Mouse (Mus musculus): ENCODE data around the gene Cldn7.

Gene Cldn7

DNA sequence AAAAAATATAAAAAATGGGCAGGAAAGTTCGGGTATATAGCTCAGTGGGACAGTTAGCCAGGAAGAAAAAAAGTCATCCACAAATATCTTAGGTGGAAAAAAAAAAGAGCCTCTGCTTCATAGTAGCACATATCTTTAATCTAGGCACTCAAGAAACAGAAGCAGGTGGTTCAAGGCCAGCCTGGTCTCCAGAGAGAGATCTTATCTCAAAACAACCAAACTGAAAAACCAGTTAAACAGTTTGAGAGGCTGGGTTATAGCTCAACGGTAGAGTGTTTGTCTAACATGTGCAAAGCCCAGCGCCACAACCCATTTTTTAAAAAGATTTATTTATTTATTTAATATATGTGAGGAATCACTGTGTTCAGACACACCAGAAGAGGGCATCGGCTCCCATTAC lies 31.5 kb upstream of the Cldn7 start:
- in situ Hi-C loops (cut with MboI; ENCODE audit: low sequenced_read_pairs), result no loop called here

- in situ Hi-C loops (cut with MboI; ENCODE audit: low sequenced_read_pairs), result no loop called here
These were observed 30.4 kb upstream of the Cldn7 start for GRCm38 (mm10) chr11:69934169-69934568.

DNA sequence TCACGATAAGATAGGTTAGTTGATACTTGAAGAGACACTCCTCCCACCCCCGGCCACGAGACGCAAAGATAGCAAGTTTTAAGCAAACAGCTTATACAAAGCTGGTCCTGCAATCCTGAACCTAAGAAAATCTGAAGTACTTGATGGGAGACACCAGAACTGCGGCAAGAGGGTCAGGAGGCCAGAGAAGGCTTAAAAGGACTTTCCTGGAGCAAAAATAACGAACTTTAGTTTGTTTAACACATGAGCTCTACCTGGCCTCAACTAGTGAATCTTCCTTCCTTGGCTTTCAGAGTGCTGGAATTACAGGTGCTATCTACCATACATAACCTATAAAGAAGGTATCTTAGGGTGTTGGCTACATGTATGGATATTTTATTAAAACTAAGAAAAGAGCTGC lies 29.9 kb upstream of the Cldn7 start:
- in situ Hi-C loops (cut with MboI; ENCODE audit: low sequenced_read_pairs), result no loop called here

- in situ Hi-C loops (cut with MboI; ENCODE audit: low sequenced_read_pairs), result no loop called here
These were observed 29.3 kb upstream of the Cldn7 start, which contains the start of gene Ybx2 for GRCm38 (mm10) chr11:69935137-69935879. TSS of gene Ybx2 (plus strand) at chr11:69935796.

DNA sequence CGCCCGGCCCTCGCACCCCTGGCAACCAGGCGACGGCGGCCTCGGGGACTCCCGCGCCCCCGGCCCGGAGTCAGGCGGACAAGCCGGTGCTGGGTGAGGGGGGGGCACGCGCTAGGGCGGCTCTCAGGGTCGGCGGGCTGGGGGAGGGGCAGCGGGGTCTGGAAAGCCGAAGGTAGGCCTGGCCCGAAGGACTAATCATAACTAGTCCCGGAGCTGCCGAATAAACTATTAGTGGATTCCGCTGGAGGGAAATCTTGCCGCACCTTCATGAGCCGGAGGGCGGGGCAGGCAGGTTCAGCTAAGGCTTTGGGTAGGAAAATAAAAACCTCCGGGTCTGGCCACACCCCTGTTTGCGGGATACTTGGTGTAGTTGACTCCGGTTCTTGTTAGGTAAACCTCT lies 28.4 kb upstream of the Cldn7 start:
- in situ Hi-C loops (cut with MboI; ENCODE audit: low sequenced_read_pairs), result no loop called here

- in situ Hi-C loops (cut with MboI; ENCODE audit: low sequenced_read_pairs), result no loop called here
These were observed 27.7 kb upstream of the Cldn7 start for GRCm38 (mm10) chr11:69936714-69937347.

- in situ Hi-C loops (cut with MboI; ENCODE audit: low sequenced_read_pairs), result no loop called here
These were observed 27.2 kb upstream of the Cldn7 start for GRCm38 (mm10) chr11:69937385-69937784.

- in situ Hi-C loops (cut with MboI; ENCODE audit: low sequenced_read_pairs), result no loop called here
These were observed 26.7 kb upstream of the Cldn7 start for GRCm38 (mm10) chr11:69937834-69938233.

DNA sequence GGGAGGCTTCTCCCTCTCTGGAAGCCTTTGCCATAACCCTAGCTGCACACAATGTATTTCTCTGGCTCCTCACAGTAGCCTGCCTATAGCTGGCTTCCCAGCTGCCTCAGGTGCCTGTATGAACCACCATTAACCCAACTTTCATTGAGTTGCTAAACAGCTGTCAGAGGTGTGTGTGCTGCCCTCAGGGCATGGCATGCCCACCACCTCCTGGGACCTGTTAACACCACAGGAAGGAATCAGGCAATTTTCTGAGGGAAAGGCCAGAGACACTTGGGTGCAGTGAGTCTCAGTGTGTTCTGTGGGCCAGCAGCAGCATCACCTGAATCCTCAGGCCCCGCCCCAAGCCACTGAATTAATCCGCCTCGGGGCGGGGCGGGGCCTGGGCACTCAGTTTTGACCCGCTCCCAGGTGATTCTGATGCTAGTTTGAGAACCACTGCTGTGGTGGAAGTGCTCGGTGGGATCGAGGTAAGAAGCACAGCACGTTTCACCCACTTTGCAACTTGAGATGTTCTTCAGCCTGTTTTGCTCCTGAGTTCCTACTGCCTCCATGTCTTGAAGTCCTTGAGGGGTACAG lies 26.1 kb upstream of the Cldn7 start:
- in situ Hi-C loops (cut with MboI; ENCODE audit: low sequenced_read_pairs), result no loop called here

- in situ Hi-C loops (cut with MboI; ENCODE audit: low sequenced_read_pairs), result no loop called here
These were observed 25.4 kb upstream of the Cldn7 start for GRCm38 (mm10) chr11:69939181-69939580.

GRCm38 (mm10) chr11:69939731-69940130 lies 24.8 kb upstream of the Cldn7 start:
- in situ Hi-C loops (cut with MboI; ENCODE audit: low sequenced_read_pairs), result no loop called here

- in situ Hi-C loops (cut with MboI; ENCODE audit: low sequenced_read_pairs), result no loop called here
These were observed 23.6 kb upstream of the Cldn7 start for GRCm38 (mm10) chr11:69940962-69941361.

GRCm38 (mm10) chr11:69945216-69945615 lies 19.4 kb upstream of the Cldn7 start:
- in situ Hi-C loops (cut with MboI; ENCODE audit: low sequenced_read_pairs), result no loop called here

DNA sequence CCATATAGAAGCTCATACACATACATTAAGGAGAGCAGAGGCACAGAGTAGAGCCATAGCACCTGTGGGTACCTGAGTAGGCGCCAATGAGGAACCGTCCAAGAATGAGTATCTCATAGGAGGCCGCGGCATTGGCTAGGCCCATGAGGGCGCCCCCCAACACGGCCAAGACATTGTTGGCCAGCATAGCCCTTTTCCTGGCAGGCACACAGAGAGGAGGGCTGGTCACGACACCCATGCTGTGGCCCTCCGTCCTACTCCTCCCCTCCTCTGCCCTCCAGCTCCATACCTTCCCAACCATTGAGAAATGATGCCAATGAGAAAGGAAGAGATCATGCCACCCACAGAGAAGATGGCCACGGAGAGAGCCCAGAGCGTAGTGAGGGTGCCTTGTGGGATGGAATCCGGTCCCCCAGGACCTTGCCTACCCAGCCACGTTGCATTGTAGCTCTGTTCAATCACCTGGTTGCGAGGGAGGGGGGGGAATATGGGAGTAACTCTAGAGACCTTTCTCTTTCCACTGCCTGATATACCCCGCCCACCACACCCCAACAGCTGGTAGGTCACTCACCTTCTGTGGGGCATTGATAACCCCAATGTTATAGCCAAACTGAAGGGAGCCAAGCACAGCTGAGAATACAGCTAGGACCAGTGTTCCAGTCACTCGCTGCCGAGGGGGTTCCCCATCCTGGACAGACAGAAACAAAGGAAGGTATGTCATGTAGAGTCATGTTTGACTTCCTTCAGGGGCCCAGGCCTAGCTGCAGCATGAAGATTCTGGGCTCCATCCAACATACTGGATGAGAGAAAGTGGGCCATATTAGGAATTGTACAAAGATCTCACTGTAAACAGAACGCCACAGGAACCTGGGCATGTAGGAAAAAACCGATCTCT lies 18.3 kb upstream of the Cldn7 start:
- in situ Hi-C loops (cut with MboI; ENCODE audit: low sequenced_read_pairs), result no loop called here

GRCm38 (mm10) chr11:69947337-69948065 lies 17.1 kb upstream of the Cldn7 start:
- in situ Hi-C loops (cut with MboI; ENCODE audit: low sequenced_read_pairs), result no loop called here

DNA sequence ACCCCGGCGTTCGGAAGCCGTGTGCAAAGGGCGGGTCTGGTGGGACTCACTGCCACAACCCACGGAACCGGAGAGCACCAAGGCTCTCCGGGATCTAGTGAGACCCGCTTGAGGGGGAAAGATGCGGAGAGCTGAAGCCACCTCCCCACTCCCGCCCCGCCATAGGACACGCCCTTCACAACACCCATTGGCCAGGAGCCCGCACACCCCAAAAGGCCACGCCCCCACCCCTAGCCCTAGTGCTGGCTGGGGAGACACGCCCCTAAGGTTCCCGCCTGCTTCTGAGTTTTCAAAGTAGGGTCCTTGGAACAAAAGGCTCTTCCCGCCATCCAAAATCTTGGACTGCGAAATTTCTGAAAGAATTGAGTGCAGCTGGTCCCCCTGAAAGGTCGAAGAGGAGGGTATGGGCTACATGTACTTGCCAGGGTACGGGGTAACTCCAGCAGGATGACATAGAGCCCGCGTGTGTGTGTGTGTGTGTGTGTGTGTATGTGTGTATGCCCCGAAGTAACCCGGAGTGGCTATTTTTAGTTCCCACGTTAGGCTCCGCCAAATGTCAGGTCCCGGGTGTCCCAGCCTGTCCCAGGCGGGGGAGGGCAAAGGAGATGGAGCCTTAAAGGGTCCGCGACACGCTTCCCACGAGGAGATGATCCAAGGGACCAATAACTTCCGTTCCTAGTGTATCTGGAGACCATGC lies 16.4 kb upstream of the Cldn7 start, which contains the start of gene Slc2a4:
Gene Slc2a4 (minus strand): TSS at position 123 of the 697 bp plus-strand sequence.
- in situ Hi-C loops (cut with MboI; ENCODE audit: low sequenced_read_pairs), result no loop called here

- in situ Hi-C loops (cut with MboI; ENCODE audit: low sequenced_read_pairs), result no loop called here
These were observed 15.8 kb upstream of the Cldn7 start for GRCm38 (mm10) chr11:69948763-69949150.

GRCm38 (mm10) chr11:69950807-69951459 lies 13.6 kb upstream of the Cldn7 start:
- in situ Hi-C loops (cut with MboI; ENCODE audit: low sequenced_read_pairs), result no loop called here

- in situ Hi-C loops (cut with MboI; ENCODE audit: low sequenced_read_pairs), result no loop called here
These were observed 12.3 kb upstream of the Cldn7 start for GRCm38 (mm10) chr11:69952274-69952673.

All from CH12F3 (cell line).